Mouse (Mus musculus): ENCODE measurements around the gene Gm10912. TPM values are rescaled to one million over a fixed set of nuclear protein-coding genes. Genes with fewer than 3 reads are reported as not detected.
A peak's percentile ranks its signal among the peaks of the same experiment; 100 is the strongest.
"Not testable (repeated sequence)": the region's sequence is repeated elsewhere in the genome, so short reads cannot be mapped to it uniquely, and the experiment has no call there.

Gm10912 gene
- not detected in 2 replicates for total RNA-seq (2014; fragmentation: Nextera tagmentation)
- 0.15 and 1.2 TPM in 2 replicates for total RNA-seq (2017)

DNA sequence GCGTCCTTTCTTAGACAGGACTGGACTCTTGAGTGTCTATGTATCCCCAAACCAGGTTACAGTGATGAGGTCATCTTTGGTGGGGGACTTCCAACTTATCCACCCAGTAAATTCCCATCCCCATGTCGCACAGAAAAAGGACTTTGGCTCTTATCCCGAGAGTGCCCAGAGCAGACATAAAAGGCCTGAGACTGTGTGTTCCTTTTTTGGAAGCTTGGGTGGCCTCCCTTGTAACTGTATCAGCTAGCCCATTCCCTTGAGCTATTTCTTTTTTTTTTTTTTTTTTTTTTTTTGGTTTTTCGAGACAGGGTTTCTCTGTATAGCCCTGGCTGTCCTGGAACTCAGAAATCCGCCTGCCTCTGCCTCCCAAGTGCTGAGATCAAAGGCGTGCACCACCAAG lies at the start of gene Gm10912:
Gene Gm10912, plus strand, starts transcription at position 301 of the 400 bp plus-strand sequence.
- not testable (repeated sequence) for ATAC-seq (replicated peaks; ENCODE audit: poor library complexity, severe bottlenecking)

DNA sequence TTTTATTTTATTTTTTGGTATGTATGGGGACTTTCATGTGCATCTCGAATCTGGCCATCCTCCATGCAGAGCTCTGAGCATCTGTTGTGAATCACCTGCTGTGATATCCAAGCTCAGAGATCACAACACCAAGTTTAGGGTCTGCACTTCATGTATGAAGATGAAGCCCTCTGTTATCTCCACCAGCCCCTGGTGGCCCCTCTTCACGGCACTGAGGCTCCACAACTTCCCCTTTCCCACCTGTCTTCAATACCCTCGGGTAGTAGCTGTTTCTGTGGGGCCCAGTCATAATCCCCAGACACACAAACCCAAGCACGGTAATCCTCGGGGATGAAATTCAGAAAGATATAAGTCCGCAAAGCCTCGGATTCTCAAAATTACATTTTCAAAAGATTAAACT lies 42.5 kb upstream of the Gm10912 start:
- no peak for ATAC-seq (replicated peaks; ENCODE audit: poor library complexity, severe bottlenecking)

DNA sequence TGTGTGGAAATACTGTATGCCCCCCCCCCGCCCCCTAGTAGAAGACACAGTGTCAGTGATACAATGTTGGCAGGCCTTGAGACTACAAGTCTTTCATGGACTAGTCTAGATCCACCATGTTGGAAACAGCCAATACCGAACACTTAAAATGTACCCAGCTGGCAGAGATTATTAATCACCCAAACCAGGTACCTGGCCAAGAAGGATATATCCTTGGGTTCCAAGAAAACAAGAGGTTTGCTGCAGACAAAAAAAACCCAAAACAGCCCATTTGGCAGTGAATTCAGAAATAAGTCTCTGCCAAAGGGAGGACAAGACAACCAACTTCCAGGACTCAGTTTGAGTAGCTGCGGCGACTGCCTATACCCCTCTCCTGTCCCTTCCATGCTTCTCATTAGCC lies 41.0 kb upstream of the Gm10912 start:
- no peak for ATAC-seq (replicated peaks; ENCODE audit: poor library complexity, severe bottlenecking)

DNA sequence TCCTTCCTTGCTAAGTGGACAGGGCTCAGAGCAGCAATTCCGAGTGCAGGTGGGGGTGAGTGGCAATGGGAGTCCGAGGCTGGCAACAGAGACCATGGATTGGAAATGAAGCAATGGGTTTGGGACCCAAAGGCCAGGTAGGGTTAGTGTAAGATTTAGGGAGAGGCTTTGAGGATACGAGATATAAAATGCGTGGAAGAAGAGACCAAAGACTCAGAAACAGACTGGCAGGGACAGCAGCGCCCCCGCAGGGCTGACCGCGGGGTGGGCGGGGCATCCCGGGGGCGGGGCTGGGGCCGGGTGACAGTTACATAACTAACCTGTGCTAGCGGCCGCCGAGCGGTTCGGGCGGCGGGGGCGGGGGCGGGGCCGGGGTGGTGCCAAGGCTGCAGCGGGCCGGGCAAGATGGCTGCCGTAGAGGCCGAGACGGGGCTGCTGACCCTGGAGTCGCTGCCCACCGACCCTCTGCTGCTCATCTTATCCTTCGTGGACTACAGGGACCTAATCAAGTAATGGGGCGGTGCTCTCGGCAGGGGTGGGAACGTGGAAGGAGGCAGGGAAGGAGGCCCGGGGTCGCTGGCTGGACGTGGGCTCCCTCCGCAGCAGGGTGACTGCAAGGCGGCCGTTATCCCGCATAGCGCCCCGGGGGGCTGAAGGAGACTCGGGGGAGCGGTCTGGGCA lies 38.0 kb upstream of the Gm10912 start, which contains the start of gene Fbxo3:
Gene Fbxo3, plus strand, starts transcription at position 264 of the 681 bp plus-strand sequence.
- peak; percentile 79 for ATAC-seq (replicated peaks; ENCODE audit: poor library complexity, severe bottlenecking)

DNA sequence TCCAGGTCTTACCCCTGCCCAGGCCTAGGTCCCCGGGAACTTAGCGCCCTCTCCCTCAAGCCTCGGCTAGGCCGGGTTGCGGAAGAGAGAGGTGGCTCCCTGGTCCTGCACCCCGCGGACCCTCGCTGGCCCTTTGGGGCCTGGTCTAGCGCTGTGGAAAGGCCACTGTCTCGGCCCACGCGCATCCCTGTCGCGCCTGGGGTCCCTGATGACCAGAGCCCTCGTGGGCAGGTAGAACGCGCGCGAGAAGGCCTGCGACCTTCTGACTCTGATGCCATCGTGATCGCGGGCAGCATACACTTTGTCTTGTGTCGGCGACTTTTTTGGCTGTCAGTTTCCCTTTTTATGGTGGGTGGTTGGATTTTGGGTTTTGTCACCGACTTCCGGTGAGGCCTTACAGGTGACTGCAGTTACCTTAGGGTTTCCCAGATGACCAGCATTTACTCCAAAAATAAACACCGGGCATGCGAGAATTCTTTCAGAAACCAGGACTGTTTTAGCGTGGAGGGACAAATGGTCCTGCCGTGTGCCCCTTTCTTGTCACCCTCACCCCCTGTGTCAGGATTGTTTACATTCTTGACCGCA lies 37.4 kb upstream of the Gm10912 start, which contains the start of gene 4931422A03Rik:
Gene 4931422A03Rik, minus strand, starts transcription at position 223 of the 585 bp plus-strand sequence.
- ATAC-seq (replicated peaks; ENCODE audit: poor library complexity, severe bottlenecking), result peak; percentile 42; the same call in 1 of the 2 replicates

DNA sequence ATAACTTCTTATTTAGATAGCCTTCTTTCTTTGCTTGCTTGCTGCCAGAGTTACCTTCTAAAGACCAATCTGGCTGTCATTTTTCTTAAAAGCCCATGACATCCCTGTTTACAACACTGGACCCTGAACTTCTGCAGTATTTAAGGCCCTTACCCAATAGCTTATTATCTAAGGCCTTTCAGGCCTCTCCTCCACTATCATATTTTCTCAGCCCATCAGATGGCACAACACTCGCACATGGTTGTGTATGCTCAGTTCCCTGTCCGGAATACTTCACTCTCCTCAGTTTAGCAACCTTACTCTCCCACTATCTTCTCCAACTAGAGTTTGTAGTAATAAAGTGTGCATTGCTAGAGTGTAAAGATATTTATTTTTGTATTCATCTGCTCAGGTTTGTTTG lies 36.6 kb upstream of the Gm10912 start:
- peak; percentile 38 for ATAC-seq (replicated peaks; ENCODE audit: poor library complexity, severe bottlenecking)

DNA sequence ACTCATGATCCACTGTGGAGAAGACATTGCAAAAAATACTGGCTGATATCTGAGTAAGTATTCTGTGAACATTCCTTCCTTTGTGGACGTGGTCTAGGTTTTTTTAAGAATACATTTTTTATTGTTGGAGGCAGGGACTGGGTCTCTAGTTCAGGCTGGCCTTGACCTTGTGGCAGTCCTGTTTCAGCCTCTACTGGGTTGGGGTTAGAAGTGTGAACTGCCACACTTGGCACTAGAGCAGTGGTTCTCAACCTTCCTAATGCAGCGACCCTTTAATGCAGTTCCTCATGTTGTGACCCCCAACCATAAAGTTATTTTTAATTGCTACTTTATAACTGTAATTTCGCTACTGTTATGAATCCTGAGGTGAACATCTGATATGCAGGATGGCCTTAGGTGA lies 35.2 kb upstream of the Gm10912 start:
- no peak for ATAC-seq (replicated peaks; ENCODE audit: poor library complexity, severe bottlenecking)

DNA sequence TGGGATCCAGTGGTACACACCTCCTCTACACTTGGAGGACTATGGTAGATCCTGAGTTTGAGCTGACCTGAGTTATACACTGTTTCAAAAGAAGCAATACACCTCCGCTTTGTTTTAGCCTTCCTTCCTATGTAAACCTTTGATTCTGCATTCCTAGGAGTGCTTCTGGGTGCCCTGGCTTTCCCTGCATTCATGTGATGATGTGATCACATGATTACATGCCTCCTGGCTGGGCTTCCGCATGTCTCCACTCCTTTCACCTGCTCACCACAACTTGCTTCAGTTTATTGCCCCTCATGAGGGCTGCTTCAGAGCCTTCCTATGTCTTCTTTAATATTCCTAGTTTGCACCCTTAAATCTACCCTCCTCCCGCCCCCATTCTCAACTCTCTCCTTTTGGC lies 33.6 kb upstream of the Gm10912 start:
- no peak for ATAC-seq (replicated peaks; ENCODE audit: poor library complexity, severe bottlenecking)

DNA sequence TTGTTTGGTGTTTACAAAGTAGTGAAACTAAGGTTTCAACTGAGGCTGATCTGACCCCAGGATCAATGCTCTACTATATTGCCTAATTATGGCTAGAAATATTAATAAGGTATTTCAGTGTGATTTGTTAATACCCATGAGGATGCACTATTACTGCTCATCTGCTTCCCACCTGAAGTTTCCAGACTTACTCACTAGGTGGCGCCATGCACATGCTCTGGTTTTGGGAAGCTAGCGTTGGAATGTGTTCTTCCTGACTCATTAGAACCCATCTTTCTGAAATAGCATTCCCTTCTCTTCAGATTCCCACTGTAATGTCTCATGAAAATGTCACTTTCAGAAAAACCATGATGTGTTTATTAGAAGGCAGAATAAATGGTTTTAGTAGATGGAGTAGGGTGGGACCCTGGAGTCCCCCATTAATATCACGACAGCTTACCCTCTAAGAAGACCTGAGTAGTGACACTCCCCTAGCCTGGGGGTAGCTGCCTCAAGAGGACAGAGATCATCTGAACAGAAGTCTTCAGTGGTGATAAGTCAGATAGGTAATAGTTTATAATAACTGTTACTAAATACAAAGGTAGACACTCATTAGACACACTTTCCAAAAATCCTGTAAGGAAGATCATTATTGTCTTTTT lies 30.7 kb upstream of the Gm10912 start:
- ATAC-seq (replicated peaks; ENCODE audit: poor library complexity, severe bottlenecking), result peak; percentile 87

DNA sequence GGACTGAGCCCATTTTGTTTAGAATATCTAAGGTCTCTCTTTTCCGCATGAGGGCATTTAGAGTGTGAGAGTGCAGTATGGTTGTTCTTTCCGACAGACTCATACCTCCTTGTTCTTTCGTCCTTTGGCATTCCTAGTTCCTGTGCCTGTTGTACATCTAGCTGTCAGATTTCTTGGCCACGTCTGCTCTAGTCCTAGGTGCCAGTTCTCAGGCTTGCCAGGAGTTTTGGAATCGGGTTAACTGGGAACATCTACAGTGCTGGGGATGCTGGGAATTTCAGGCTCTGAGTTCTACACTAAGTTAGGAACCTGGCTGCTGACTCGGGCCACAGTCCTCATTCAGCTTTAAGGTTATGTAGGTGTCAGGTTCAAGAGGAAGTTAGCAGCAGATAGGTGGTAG lies 30.0 kb upstream of the Gm10912 start:
- ATAC-seq (replicated peaks; ENCODE audit: poor library complexity, severe bottlenecking), result no peak

DNA sequence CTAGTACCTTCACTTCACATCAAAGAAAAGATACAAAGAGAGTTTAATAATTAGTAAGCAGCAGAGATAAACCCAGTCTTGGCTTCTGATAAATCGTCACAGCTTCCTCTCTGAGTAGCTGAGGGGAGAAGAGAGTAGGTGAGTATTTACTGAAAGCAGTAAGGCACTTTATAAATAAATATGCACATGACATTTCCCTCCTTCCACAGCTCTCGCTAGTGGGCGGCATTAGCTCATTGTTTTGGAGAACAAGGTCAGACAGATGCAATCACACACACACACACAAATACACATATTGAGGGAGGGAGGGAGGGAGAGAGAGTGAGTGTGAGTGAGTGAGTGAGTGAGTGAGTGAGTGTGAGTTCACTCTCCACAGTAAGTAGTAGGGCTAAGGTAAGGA lies 29.3 kb upstream of the Gm10912 start:
- ATAC-seq (replicated peaks; ENCODE audit: poor library complexity, severe bottlenecking), result no peak

DNA sequence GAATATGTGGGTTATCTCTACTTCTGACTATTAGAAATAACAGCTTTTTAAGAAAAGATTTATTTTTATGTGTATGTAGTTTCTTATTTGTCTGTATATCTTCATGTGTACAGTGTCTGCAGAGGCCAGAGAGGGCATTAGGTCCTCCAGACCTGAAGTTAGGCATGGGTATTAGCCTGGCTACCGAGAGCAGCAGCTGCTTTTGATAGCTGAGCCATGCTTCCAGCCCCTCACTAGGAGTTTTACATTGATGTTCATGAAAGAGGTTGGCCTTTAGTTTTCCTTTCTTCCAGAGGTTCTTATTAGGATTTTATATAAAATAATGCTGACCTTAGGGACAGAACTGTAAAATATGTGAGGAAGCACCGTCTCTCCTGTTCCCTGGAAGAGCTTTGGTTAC lies 27.4 kb upstream of the Gm10912 start:
- ATAC-seq (replicated peaks; ENCODE audit: poor library complexity, severe bottlenecking), result no peak

DNA sequence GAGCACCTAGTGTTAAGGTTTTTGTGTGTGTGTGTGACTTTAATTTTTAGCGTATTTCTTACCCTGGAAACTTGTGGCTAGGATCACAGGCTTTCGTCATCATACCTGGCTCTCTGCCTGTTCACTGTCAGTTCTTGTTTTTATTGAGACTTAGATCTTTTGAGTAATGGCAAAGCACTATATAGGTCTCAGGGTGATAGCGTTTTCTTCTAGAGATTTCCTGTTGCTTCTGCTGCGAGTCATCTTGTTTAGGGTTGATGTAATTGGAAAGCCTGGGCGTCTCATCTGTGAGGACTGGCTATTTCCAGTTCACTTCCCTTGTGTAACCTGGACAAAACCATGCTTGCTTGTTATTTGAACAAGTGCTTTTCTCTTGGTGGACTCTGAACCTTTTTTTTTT lies 24.0 kb upstream of the Gm10912 start:
- peak; percentile 33; the same call in 1 of the 2 replicates for ATAC-seq (replicated peaks; ENCODE audit: poor library complexity, severe bottlenecking)

DNA sequence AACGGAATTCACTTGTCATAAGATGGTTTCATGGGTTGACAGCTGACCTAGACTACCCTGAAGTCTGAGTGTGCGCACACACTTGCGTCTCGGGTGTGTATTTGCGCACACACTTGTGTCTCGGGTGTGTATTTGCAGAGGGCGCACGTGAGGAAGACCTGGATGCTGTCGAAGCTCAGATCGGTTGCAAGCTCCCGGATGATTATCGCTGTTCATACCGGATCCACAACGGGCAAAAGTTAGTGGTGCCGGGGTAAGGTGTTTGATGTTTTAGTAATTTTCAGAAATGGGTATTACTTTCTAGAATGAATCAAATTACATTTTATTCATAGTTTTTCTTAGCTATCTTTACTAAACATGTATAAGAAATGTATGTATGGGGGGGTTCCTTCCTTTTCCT lies 22.9 kb upstream of the Gm10912 start:
- no peak for ATAC-seq (replicated peaks; ENCODE audit: poor library complexity, severe bottlenecking)

DNA sequence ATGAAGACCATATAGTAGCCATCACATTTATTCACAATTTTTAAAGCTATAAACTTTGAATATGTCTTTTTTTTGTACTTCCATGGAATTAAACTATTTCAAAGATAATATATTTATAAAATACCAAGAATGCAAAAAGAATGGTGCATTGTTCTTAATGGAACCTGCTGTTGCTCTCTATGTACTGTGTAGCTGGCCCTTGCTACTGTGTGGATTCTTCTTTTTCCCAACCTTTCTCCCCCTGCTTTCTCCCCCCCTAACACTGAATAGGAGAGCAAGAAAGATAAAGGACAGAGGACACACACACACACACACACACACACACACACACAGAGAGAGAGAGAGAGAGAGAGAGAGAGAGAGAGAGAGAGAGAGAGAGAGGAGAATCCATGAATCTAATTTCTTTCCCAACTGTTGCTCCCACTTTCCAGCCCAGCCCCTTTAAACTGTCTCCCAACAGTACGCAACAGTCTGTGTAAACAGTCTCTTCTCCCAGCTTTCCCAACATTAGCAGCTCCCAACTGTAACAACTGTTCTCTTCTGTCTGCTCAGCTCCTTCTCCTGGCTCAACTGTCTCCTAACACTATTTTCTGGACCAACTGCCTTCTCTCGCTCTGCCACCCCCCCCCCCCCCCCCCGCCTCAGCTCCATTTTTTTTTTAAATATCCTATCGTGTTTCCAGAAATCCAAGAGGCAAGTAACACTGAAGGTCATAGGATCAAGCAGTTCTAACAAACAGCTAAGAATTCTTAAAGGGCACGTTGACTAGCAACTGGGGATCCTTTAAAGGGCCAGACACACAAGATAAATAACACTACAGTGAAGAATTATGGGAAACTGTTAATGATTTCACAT lies 21.8 kb upstream of the Gm10912 start:
- ATAC-seq (replicated peaks; ENCODE audit: poor library complexity, severe bottlenecking), result no peak

DNA sequence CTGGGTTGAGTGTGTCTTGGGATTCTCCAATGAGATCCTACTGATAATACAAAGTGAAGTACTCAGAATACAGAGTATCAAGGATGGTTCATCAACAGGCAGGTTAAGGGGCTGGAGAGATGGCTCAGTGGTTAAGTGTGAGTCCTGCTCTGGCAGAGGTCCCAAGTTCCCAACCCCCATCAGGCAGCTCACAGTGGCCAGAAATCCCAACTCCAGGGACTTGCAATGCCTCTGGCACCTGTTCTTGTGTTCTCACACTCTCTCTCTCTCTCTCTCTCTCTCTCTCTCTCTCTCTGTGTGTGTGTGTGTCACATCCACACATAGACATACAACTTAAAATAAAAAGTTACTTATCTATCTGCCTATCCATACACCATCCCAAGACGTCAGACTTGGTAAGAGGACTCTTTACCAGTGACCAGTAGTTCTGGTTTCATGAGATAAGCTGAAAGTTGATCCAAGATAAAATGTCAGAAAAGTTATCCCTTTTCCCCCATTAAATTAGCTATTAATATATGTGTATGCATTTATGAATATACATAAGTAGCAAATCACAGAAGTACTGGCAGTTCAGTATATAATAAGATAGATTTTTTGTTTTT lies 21.0 kb upstream of the Gm10912 start:
- ATAC-seq (replicated peaks; ENCODE audit: poor library complexity, severe bottlenecking), result no peak

DNA sequence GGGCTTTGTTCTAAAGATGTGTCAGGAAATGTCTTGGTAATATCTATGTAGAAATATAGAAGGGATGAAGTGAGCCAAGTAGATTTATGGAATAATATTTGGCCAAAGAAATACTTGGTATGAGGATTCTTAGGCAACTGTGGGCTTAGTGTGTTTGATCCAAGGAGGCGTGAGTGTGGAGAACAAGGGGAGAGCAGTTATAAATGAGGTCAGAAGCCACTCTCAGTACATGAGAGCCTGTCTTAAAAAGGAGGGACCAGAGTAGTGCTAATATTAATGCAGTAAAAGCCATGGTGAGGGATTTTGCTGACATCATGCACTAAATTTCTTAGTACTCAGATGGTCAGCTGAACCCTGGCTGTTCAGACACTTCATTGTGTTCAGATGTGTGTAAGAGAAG lies 7.2 kb upstream of the Gm10912 start:
- no peak for ATAC-seq (replicated peaks; ENCODE audit: poor library complexity, severe bottlenecking)

DNA sequence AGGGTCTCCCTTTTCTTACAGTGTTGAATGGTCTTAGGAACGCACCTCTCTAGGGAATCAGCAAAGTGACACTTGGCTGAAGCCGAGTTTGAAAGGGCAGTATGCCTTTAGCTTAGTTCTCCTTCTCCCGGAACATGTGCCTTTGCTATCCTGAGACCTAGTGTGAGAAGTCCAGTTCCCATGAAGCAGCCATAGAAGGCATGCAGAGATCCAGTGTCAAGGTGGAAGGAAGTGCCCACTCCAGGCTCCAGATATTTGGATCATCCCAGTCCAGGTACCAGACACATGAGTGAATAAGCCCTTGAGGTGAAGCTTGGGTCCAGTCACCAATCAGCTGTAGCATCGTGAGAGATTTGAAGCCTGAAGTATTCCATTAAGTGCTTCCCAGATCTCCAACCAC lies 6.7 kb upstream of the Gm10912 start:
- no peak for ATAC-seq (replicated peaks; ENCODE audit: poor library complexity, severe bottlenecking)

DNA sequence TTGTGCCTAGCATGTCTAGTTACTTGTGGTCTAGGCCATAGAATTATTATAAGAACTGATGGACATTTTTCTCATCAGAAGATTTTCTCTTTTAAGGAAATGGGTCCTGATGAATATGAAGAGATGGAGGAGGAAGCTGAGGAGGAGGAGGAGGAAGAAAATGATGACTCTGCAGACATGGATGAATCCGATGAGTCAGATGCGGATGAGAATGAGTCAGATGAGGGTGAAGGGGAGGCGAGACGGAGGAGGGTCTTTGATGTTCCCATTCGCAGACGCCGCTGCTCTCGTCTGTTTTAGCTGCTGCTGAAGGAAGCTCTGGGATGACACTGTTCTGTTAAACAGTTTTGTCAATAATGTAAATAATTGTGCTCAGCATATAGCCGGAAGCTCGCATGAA lies 5.8 kb upstream of the Gm10912 start:
- no peak for ATAC-seq (replicated peaks; ENCODE audit: poor library complexity, severe bottlenecking)

DNA sequence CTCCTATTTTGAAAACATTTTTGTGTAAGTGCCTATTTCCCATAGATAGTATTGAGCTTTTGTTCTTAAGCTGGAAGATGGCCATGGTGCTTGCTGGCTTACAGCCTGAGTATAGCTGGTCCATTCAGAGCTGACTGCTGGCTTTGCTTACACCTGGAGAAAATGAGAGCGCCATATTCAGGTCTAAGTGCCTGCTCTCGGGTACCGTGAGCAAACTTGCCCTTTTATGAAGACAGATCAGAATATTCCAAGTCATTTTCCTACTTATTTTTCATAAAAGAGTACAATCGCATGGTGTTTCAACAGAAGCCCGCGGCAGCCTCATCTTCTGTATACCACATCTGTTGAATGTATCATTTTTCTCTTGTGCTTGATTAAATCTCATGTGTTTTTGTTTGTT lies 4.6 kb upstream of the Gm10912 start:
- no peak for ATAC-seq (replicated peaks; ENCODE audit: poor library complexity, severe bottlenecking)
